Mouse (Mus musculus) heart, postnatal 4 days (tissue): ENCODE results near the gene Qrich1. TPM values are rescaled to one million over a fixed set of nuclear protein-coding genes. Genes with fewer than 3 reads are reported as not detected.

Experiments
- DNase-seq: peaks from one replicate; pipeline ENCODE4 v3.0.0; 2021
- total RNA-seq, 2 experiments: library from RNA; stranded (reverse); gene quantifications; 2 replicates each; pipeline ENCODE4 v1.2.3; 2021

Gene Qrich1
- total RNA-seq: 10 to 100 TPM; 93.5 to 94.0 TPM

DNA sequence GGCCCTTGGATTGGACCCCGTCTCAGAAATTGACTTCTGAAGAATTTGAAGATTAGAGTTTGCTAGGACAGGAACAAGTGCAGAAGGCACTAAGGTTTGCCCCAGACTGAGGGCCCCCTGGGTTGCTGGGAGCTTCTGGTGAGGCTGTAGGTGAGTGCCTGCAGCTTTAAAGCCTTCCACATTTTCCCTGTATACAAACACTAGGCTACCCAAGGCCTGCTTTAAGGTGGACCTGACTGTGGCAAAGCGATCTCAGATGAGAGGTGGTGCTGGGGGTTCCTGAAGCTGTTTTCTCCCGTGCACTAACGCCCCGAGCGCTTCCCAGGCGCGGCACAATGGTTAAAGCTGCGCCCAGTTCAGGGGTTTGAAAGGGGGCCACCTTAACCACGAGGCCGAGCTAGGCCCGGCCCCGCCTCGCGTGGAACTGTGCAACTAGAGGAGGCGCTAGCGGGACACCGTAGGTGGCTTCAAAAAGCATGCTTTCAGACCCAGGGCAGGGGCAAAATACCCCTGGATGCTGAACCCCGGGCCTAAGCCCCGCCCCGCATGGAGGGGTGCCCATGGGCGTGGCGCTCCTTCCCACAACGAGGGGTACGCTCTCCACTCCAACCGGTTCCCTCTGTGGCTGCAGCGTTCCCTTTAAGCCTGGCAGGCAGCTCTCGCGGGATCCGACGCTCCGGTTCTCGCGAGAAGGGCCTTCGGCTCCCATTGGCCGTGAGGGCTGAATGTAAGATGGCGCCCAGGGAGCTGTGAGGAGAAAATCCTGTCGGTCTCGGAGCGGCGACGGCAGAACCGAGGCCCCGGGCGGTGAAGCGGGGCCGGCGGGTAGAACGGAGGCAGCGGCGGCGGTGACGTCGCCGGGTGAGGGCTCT, at the start of gene Qrich1:
Qrich1 (plus strand) TSS at position 427 of the 872 bp plus-strand sequence.
- peak; percentile 95 for DNase-seq

- no peak for DNase-seq
Measured at GRCm38 (mm10) chr9:108469430-108469829, 47.2 kb upstream of the Qrich1 start.

- no peak for DNase-seq
Measured at GRCm38 (mm10) chr9:108469845-108470244, 46.8 kb upstream of the Qrich1 start.

- DNase-seq: peak; percentile 4
Measured at GRCm38 (mm10) chr9:108474528-108474927, 42.1 kb upstream of the Qrich1 start.

DNA sequence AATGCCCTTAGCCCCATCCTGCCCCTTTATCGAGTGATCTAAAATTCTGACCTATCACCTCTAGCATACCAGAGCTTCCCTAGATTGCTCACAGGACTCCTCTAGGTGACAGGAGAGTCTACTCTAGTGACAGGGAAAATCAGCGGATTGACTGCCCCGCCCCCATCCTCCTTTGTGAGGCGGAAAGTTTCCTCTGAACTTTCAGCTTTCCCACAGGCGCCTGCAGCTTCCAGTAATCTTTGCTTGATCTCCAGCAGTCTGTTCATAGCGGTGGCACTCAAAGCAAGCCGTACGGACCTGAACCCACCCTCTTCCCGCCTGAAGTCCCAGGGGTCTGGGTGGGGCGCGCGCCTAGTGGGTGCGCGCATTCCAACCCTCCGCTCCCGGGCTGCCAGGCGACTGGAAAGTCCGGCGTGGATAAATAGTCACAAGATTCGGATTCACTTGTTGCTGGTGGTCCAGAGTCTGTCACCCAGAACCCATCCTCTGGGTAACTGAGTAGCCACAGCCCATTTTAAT, 37.9 kb upstream of the Qrich1 start:
- DNase-seq: peak; percentile 91

DNA sequence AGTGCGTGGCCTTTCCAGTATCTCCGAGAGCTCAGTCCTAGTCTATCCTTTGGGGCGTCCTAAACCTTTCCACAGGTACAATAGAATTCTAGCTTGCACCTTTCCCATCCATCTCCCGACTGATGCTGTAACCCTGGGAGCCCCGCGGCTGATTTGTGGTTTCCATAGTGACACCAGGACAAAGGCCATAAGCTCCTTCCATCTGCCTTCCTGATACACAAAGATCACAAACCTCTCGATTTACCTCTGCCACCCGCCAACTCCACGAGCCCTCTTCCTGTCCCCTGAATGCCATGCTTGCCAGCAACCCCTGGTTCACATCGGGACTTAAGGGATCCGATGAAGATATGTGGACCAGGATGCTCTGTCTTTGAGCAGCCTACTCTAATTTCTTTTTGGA, 37.4 kb upstream of the Qrich1 start:
- DNase-seq: no peak

GRCm38 (mm10) chr9:108479721-108480351, 36.8 kb upstream of the Qrich1 start, which contains the start of gene Lamb2:
Gene Lamb2, plus strand, starts transcription at chr9:108479736.
- peak; percentile 56 for DNase-seq

- no peak for DNase-seq
Measured at GRCm38 (mm10) chr9:108480813-108481519, 35.6 kb upstream of the Qrich1 start.

DNA sequence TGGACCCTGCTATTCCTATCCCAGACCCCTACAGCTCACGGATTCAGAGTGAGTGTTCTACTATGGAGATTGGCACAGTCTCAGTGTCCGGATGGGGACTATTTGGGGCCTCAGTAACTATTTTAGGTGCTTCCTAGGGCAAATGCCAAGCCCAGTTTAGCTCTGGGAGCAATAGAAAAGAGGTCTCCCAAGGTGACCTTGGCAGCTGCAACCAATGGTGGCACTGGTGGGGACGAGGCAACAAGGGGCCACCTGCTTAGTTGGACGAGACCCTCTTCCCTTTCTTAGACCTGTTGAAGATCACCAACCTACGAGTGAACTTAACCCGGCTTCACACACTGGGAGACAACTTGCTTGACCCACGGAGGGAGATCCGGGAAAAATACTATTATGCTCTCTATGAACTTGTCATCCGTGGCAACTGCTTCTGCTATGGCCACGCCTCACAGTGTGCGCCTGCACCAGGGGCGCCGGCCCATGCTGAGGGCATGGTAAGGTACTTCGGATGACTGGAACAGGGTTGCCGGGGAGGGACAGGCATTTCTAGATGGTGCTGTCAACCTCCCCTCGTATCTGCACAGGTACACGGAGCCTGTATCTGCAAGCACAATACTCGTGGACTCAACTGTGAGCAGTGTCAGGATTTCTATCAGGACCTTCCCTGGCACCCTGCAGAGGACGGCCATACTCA, 34.9 kb upstream of the Qrich1 start:
- DNase-seq: no peak

GRCm38 (mm10) chr9:108483051-108483790, 33.4 kb upstream of the Qrich1 start:
- DNase-seq: no peak

DNA sequence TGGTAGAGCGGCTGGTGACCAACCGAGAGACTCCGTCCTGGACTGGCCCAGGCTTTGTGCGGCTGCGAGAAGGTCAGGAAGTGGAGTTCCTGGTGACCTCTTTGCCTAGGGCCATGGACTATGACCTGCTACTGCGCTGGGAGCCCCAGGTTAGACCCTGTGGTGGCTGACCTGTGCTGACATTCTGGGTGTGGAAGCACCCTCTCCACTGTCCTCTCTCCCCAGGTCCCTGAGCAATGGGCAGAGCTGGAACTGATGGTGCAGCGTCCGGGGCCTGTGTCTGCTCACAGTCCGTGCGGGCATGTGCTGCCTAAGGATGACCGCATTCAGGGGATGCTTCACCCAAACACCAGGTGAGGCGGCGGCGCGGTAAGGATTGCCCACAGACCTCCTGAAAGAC, 32.6 kb upstream of the Qrich1 start:
- no peak for DNase-seq

- DNase-seq: no peak
Measured at GRCm38 (mm10) chr9:108485301-108485875, 31.2 kb upstream of the Qrich1 start.

- no peak for DNase-seq
Measured at GRCm38 (mm10) chr9:108486973-108487530, 29.6 kb upstream of the Qrich1 start.

DNA sequence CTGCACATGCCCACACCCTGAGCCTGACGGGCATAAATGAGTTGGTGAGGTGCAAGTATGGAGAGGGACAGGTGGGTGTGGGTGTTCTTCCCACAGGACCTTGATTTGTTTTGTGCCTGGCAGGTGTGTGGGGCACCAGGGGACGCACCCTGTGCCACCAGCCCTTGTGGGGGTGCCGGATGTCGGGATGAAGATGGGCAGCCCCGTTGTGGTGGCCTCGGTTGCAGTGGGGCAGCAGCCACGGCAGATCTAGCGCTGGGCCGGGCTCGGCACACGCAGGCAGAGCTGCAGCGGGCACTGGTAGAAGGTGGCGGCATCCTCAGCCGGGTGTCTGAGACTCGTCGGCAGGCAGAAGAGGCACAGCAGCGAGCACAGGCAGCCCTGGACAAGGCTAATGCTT, 28.2 kb upstream of the Qrich1 start:
- no peak for DNase-seq

DNA sequence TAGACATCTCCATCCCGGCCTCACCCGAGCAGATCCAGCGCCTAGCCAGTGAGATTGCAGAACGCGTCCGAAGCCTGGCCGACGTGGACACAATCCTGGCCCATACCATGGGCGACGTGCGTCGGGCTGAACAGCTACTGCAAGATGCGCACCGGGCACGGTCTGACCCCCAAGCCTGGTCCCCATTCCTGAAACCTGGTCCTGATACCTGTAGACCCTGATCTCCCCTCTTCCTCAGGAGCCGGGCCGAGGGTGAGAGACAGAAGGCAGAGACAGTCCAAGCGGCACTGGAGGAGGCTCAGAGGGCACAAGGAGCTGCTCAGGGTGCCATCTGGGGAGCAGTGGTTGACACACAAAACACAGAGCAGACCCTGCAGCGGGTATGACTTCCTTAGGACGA, 27.4 kb upstream of the Qrich1 start:
- no peak for DNase-seq

DNA sequence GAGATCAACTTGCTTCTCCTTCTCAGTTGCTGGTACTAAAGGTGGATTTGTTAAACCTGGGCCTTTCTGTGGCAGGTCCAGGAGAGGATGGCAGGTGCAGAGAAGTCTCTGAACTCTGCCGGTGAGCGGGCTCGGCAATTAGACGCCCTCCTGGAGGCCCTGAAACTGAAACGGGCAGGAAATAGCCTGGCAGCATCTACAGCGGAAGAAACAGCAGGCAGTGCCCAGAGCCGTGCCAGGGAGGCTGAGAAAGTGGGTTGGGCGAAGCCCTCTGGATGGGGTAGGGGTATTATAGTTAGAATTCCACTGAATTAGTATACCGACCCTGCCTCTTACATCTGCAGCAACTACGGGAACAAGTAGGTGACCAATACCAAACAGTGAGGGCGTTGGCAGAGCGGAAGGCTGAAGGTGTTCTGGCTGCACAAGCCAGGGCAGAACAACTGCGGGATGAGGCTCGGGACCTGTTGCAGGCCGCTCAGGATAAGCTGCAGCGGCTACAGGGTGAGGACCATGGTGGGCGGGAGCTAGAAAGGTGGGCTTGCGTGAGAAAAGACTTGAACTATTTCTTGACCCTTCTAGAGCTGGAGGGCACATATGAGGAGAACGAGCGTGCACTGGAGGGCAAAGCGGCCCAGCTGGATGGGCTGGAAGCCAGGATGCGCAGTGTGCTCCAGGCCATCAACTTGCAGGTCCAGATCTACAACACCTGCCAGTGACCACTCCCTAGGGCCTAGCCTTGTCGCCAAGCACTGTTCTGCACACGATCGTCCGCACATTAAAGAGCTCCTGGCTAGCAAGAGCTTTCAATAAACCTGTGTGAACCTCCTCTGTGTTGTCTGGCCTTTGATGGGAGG, 26.7 kb upstream of the Qrich1 start:
- DNase-seq: no peak

GRCm38 (mm10) chr9:108490559-108491285, 25.9 kb upstream of the Qrich1 start, which contains the start of gene Usp19:
Gene Usp19, plus strand, starts transcription at chr9:108490602.
- peak; percentile 96 for DNase-seq

DNA sequence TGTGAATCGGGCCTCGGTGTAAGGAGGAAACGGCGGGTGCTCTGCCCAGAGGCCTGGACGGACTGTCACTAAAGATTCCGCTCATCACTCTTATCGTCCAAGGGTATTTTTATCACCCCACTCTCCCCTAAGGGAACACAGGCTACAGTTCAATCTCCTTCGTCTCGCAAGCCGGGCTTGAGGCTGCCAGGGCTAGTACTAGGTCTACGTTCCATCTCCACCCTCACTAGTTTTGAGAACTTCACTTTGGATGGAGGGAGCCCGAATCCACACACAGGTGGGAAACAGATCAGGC, 25.4 kb upstream of the Qrich1 start:
- no peak for DNase-seq

GRCm38 (mm10) chr9:108492043-108492750, 24.4 kb upstream of the Qrich1 start:
- no peak for DNase-seq
